Mouse (Mus musculus) lung, postnatal 0 days (tissue): ENCODE results near the gene Ino80e. TPM values are rescaled to one million over a fixed set of nuclear protein-coding genes. Genes with fewer than 3 reads are reported as not detected.

Source experiments
- ATAC-seq: fragments of 200-750 bp; cut with Nextera tagmentation; 2 replicates; pipeline ENCODE4 v1.8.0; 2017; ENCODE audit warnings: moderate library complexity
- DNase-seq: peaks from one replicate; pipeline ENCODE4 v3.0.0-alpha.2; 2016; ENCODE audit warnings: low spot score
- H3K27ac ChIP-seq: fragments of 300-500 bp; sonication (generic); 2 replicates; pipeline ENCODE4 v1.5.1; 2014; ENCODE audit warnings: antibody characterized with exemption, mild to moderate bottlenecking, low read length, mixed read lengths
- H3K27me3 ChIP-seq: fragments of 300-500 bp; sonication (generic); replicated peaks from 2 replicates; pipeline ENCODE4 v1.6.1; 2014; ENCODE audit warnings: low read length, mixed read lengths; ENCODE audit not compliant: insufficient read depth
- H3K36me3 ChIP-seq: fragments of 300-500 bp; sonication (generic); 2 replicates; pipeline ENCODE4 v1.6.1; 2014; ENCODE audit warnings: low read length, mixed read lengths; ENCODE audit not compliant: insufficient read depth
- H3K4me1 ChIP-seq: fragments of 300-500 bp; sonication (generic); 2 replicates; pipeline ENCODE4 v1.6.1; 2014; ENCODE audit warnings: antibody characterized with exemption, low read depth, low read length, mixed read lengths; ENCODE audit not compliant: insufficient read depth
- H3K4me2 ChIP-seq: fragments of 300-500 bp; sonication (generic); replicated peaks from 2 replicates; pipeline ENCODE4 v1.6.1; 2014; ENCODE audit warnings: low read depth, mild to moderate bottlenecking, low read length, moderate library complexity, mixed read lengths
- H3K4me3 ChIP-seq: fragments of 300-500 bp; sonication (generic); 2 replicates; pipeline ENCODE4 v1.5.1; 2014; ENCODE audit warnings: low read depth, low read length
- H3K9ac ChIP-seq: fragments of 300-500 bp; sonication (generic); replicated peaks from 2 replicates; pipeline ENCODE4 v1.6.1; 2014; ENCODE audit warnings: low read depth, mild to moderate bottlenecking
- H3K9me3 ChIP-seq: fragments of 300-500 bp; sonication (generic); 2 replicates; pipeline ENCODE4 v1.6.1; 2016; ENCODE audit warnings: low read length, mixed read lengths
- CTCF ChIP-seq: IDR thresholded peaks from 2 replicates; pipeline ENCODE4 v1.5.1; 2016; ENCODE audit warnings: antibody characterized with exemption, mild to moderate bottlenecking
- EP300 ChIP-seq: IDR thresholded peaks from 2 replicates; pipeline ENCODE4 v1.6.1; 2016; ENCODE audit warnings: antibody characterized with exemption, mild to moderate bottlenecking, control low read depth
- WGBS: fragments of 180-500 bp; shearing (Covaris S2); extraction: QIAGEN DNeasy Blood & Tissue Kit; methylation state at CpG from one replicate; pipeline ENCODE4 v1.1.7; 2014; 5-methylcytosine and 5-hydroxymethylcytosine counted together
- polyA plus RNA-seq: library from polyadenylated mRNA; unstranded; fragments of >200 nt; fragmentation: Nextera tagmentation; extraction: Ambion mirVana; gene quantifications from 2 replicates; pipeline ENCODE4 v1.2.1, GENCODE M21; 2015

Ino80e gene
- polyA plus RNA-seq, 1 experiment from 2014 or later = 52.2 TPM

DNA sequence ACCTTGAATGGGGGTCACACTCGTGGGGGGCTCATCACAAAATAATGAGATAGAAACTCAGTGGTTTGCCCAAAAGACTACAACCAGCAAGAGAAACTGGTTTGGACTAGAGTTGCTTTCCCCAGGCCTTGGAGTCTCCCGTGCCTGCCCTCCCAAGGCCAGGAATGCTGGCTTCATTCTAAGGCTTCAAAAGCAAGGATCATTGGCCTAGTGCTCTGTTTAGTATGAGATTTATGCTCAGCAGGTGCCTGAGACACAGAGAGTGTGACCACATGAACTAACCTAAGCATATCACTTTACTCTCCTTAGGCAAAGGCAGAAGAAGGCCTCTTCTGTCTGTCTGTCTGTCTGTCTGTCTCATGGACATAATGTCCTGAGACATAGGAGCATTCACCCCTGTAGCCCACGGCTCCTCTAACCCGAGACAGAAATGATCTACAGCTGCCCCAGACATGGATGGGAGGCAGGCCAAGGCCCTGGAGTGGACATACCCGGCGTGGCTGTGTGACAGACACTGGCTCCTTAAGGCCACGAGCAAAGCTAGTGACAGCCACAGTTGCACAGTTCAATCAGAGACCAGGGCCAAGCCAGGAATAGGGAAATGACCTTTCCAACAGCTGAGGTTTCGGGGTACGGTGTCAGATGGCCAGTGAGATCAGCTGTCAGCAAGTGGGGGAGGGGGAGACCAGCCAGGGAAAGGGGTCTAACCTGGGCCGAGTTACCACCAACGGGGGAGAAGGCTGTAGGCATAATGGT is 59.9 kb downstream of the Ino80e start:
- Histone ChIP-seq H3K4me1 (peaks cover 10% of the 10 kb centered on the region; the same call in 1 of the 2 replicates), H3K9me3 (no peaks in the 10 kb centered on the region), H3K4me2 (no peak overlapping the region), H3K4me3 (no peak overlapping the region), H3K9ac (no peak overlapping the region), H3K27ac (no peak overlapping the region), H3K36me3 (0 out of 2 replicates have a peak, but pooled peaks cover under 1% of the 10 kb centered on the region), H3K27me3 (no peaks in the 10 kb centered on the region)
- TF ChIP-seq CTCF = no peak
- no peak for TF ChIP-seq EP300
- DNase-seq (no peak), ATAC-seq (no peak)
- 78% methylated on average over 11 of the region's 11 CpGs for WGBS

DNA sequence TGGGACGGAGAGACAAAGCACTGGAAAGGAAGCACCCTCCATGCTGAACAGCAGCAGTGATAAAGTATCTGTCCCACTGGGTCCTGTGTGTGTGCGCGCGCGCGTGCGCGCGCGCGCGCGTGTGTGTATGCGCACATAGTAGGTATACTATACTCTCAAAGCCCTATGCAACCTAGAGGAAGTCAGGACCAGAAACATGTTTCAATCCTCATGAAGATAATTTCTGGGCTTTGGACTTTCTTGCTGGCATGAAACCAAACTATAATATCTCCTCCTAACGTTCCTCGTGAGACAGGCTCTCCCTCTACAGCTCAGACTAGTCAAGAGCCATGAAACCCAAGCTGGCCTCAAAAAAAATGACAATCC is 61.1 kb downstream of the Ino80e start:
- WGBS = 87% methylated on average over 16 of the region's 16 CpGs
- DNase-seq (no peak), ATAC-seq (no peak)
- Histone ChIP-seq H3K4me1 (peaks cover 10% of the 10 kb centered on the region; the same call in 1 of the 2 replicates), H3K4me2 (no peak overlapping the region), H3K9me3 (no peaks in the 10 kb centered on the region), H3K27me3 (no peaks in the 10 kb centered on the region), H3K4me3 (no peak overlapping the region), H3K36me3 (peaks cover 13% of the 10 kb centered on the region; the same call in 1 of the 2 replicates), H3K9ac (no peak overlapping the region), H3K27ac (no peak overlapping the region)
- TF ChIP-seq CTCF (no peak), EP300 (no peak)

Other genes with a start within 250 kb of the Ino80e start
- 266 and 308 TPM in 2 replicates for gene Nupr1, start 231.5 kb downstream of the Ino80e start, polyA plus RNA-seq
- 42.9 and 49.5 TPM in 2 replicates for gene Sgf29, start 213.1 kb downstream of the Ino80e start, polyA plus RNA-seq
- 57.1 and 58.4 TPM in 2 replicates for gene Sult1a1, start 185.9 kb downstream of the Ino80e start, polyA plus RNA-seq
- 76.1 and 77.4 TPM in 2 replicates for gene Bola2, start 167.0 kb downstream of the Ino80e start, polyA plus RNA-seq
- gene Slx1b, start 166.6 kb downstream of the Ino80e start, polyA plus RNA-seq = 9.2 and 10.4 TPM in 2 replicates
- gene Coro1a, start 154.6 kb downstream of the Ino80e start, polyA plus RNA-seq = 61.4 and 65.3 TPM in 2 replicates
- 180 and 183 TPM in 2 replicates for gene Mapk3, start 102.8 kb downstream of the Ino80e start, polyA plus RNA-seq
- 3.4 and 4.1 TPM in 2 replicates for gene Gdpd3, start 96.0 kb downstream of the Ino80e start, polyA plus RNA-seq
- 325 and 340 TPM in 2 replicates for gene Ypel3, start 85.4 kb downstream of the Ino80e start, polyA plus RNA-seq
- gene Tbx6, start 80.9 kb downstream of the Ino80e start, polyA plus RNA-seq = 0.56 and 0.74 TPM in 2 replicates
- 150 and 151 TPM in 2 replicates for gene Ppp4c, start 69.9 kb downstream of the Ino80e start, polyA plus RNA-seq
- gene Fam57b, start 64.7 kb downstream of the Ino80e start, polyA plus RNA-seq = 0.13 and 0.19 TPM in 2 replicates
- gene 4930451I11Rik, start 30.7 kb downstream of the Ino80e start, polyA plus RNA-seq = not detected in 2 replicates
- 0.20 and 0.33 TPM in 2 replicates for gene Doc2a, start 15.0 kb downstream of the Ino80e start, polyA plus RNA-seq
- gene Hirip3, start 405 bp downstream of the Ino80e start, polyA plus RNA-seq = 8.4 and 9.3 TPM in 2 replicates
- 36.1 and 39.0 TPM in 2 replicates for gene Taok2, start 22.3 kb upstream of the Ino80e start, polyA plus RNA-seq
- 42.5 and 45.0 TPM in 2 replicates for gene Tmem219, start 60.5 kb upstream of the Ino80e start, polyA plus RNA-seq
- 12.1 and 14.9 TPM in 2 replicates for gene Kctd13, start 66.5 kb upstream of the Ino80e start, polyA plus RNA-seq
- not detected in 2 replicates for gene Asphd1, start 87.2 kb upstream of the Ino80e start, polyA plus RNA-seq
- 1.7 and 3.0 TPM in 2 replicates for gene Sez6l2, start 88.2 kb upstream of the Ino80e start, polyA plus RNA-seq
- gene Cdipt, start 113.5 kb upstream of the Ino80e start, polyA plus RNA-seq = 164 and 173 TPM in 2 replicates
- gene Cdiptos, start 113.7 kb upstream of the Ino80e start, polyA plus RNA-seq = 3.0 and 3.3 TPM in 2 replicates
- gene Mvp, start 152.2 kb upstream of the Ino80e start, polyA plus RNA-seq = 44.6 and 50.3 TPM in 2 replicates
- gene Pagr1b, start 154.1 kb upstream of the Ino80e start, polyA plus RNA-seq = 1.00 and 1.1 TPM in 2 replicates
- gene Pagr1a, start 155.0 kb upstream of the Ino80e start, polyA plus RNA-seq = 20.7 and 28.3 TPM in 2 replicates
- 28.5 and 29.3 TPM in 2 replicates for gene Gm42742, start 158.7 kb upstream of the Ino80e start, polyA plus RNA-seq
- gene Prrt2, start 158.8 kb upstream of the Ino80e start, polyA plus RNA-seq = 1.0 and 1.3 TPM in 2 replicates
- gene Maz, start 164.7 kb upstream of the Ino80e start, polyA plus RNA-seq = 36.1 and 37.0 TPM in 2 replicates
- gene Kif22, start 180.1 kb upstream of the Ino80e start, polyA plus RNA-seq = 7.0 and 9.2 TPM in 2 replicates
- 0.20 and 0.30 TPM in 2 replicates for gene Zg16, start 225.0 kb upstream of the Ino80e start, polyA plus RNA-seq
- gene AI467606, start 229.0 kb upstream of the Ino80e start, polyA plus RNA-seq = 14.6 and 16.0 TPM in 2 replicates